Mouse (Mus musculus) midbrain, embryonic 10.5 days (tissue): Measurements from ENCODE around the gene Inava. TPM values are rescaled to one million over a fixed set of nuclear protein-coding genes. Genes with fewer than 3 reads are reported as not detected.
A peak's percentile ranks its signal among the peaks of the same experiment; 100 is the strongest.

Source experiments
- DNase-seq: peaks from one replicate; pipeline ENCODE4 v3.0.0-alpha.2; 2017; ENCODE audit warnings: low spot score
- H3K27ac ChIP-seq: fragments of 300-500 bp; sonication (generic); replicated peaks from 2 replicates; pipeline ENCODE4 v1.5.1; 2016; ENCODE audit warnings: mild to moderate bottlenecking
- H3K27me3 ChIP-seq: fragments of 300-500 bp; sonication (generic); 2 replicates; pipeline ENCODE4 v1.6.1; 2016; ENCODE audit warnings: low read depth, mild to moderate bottlenecking; ENCODE audit not compliant: poor library complexity, severe bottlenecking
- H3K36me3 ChIP-seq: fragments of 300-500 bp; sonication (generic); 2 replicates; pipeline ENCODE4 v1.6.1; 2016; ENCODE audit warnings: mild to moderate bottlenecking, moderate library complexity
- H3K4me1 ChIP-seq: fragments of 300-500 bp; sonication (generic); 2 replicates; pipeline ENCODE4 v1.6.1; 2016
- H3K4me3 ChIP-seq: fragments of 300-500 bp; sonication (generic); 2 replicates; pipeline ENCODE4 v1.5.1; 2016; ENCODE audit warnings: mild to moderate bottlenecking, moderate library complexity
- H3K9me3 ChIP-seq: fragments of 300-500 bp; sonication (generic); replicated peaks from 2 replicates; pipeline ENCODE4 v1.6.1; 2016; ENCODE audit warnings: mild to moderate bottlenecking
- WGBS: fragments of 180-500 bp; shearing (Covaris S2); methylation state at CpG from one replicate; pipeline ENCODE4 v1.1.7; 2016; 5-methylcytosine and 5-hydroxymethylcytosine counted together
- polyA plus RNA-seq: library from polyadenylated mRNA; unstranded; fragments of >200 nt; fragmentation: Nextera tagmentation; extraction: Ambion mirVana; gene quantifications from 2 replicates; pipeline ENCODE4 v1.2.1, GENCODE M21; 2016

Gene Inava
- polyA plus RNA-seq, 1 experiment from 2014 or later: 18.8 TPM

GRCm38 (mm10) chr1:136228328-136229039, 5.6 kb downstream of the Inava start:
- peaks cover 73% of the 10 kb centered on the region for H3K27me3 ChIP-seq
- DNase-seq: no peak
- H3K36me3 ChIP-seq: peaks cover 40% of the 10 kb centered on the region
- H3K4me1 ChIP-seq: peaks cover 69% of the 10 kb centered on the region
- 19% methylated on average over 13 of the region's 13 CpGs for WGBS
- peak overlapping the region; percentile 79 for H3K27ac ChIP-seq
- no peaks in the 10 kb centered on the region for H3K9me3 ChIP-seq
- peak overlapping the region; percentile 76; the same call in 1 of the 2 replicates for H3K4me3 ChIP-seq

DNA sequence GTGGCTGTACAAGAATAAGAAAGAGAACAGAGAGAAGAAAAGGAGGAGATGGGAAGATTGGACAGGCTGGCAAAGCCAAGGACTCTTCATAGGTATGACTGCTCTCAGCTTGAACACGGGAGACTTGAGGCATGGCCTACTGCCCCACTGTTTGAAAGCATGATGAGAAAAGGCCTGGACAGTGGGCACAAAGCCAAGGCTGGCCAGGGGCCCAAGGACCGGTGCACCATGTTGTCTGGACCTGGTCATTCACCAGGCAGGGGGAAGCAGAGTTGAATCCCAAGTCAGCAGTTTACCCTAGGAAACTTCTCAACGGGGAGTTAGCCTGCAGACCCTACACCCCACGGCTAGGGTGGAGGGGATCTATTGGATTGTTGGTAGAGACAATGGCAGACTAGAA, 6.2 kb downstream of the Inava start:
- H3K9me3 ChIP-seq: no peaks in the 10 kb centered on the region
- H3K4me3 ChIP-seq: no peak overlapping the region
- peak overlapping the region; percentile 79 for H3K27ac ChIP-seq
- H3K36me3 ChIP-seq: peaks cover 46% of the 10 kb centered on the region
- DNase-seq: no peak
- peaks cover 63% of the 10 kb centered on the region for H3K4me1 ChIP-seq
- 81% methylated on average over 4 of the region's 4 CpGs for WGBS
- H3K27me3 ChIP-seq: peaks cover 73% of the 10 kb centered on the region

DNA sequence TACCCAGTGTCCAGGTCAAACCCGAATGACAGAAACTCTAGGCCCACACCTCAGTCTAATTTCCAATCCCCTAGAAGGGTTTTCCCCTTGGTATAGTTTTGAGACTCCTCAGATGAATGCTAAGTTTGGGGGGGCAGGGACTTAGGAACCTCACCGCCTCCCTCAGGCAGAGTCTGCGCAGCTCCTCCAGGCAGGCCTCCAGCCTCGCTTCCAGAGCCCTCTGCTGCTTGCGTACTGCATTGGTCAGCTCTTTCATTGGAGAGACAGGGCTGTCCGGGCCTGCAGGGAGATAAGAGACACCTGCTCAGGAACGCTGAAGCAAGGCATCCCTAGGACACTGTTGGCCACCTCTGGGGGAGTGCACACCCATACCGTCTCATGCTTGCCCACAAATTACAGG, 7.4 kb downstream of the Inava start:
- Histone ChIP-seq H3K36me3 (peaks cover 58% of the 10 kb centered on the region), H3K27ac (no peak overlapping the region), H3K27me3 (peaks cover 61% of the 10 kb centered on the region), H3K4me3 (no peak overlapping the region), H3K9me3 (no peaks in the 10 kb centered on the region), H3K4me1 (peaks cover 50% of the 10 kb centered on the region)
- DNase-seq: no peak
- 94% methylated on average over 8 of the region's 8 CpGs for WGBS

DNA sequence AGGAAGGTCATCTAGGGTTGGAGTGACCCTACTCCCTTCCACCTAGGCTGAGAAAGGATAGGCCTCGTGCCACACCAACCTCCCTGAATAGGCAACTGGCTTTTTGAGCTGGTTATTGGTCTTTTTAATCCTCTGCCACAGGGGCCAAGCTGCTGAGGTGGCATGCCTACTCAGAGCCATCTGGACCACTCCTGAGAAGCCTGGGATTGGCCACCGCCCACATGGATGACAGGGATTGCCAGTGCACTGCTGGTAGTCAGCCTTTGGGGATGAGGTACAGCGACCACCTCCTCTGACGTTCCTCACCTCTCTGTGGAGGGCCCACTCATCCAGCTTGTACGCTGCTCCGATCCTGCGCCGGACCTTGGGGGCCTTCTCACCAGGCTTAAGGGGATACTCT, 8.2 kb downstream of the Inava start:
- DNase-seq: no peak
- Histone ChIP-seq H3K36me3 (peaks cover 66% of the 10 kb centered on the region), H3K27me3 (peaks cover 54% of the 10 kb centered on the region), H3K4me1 (peaks cover 42% of the 10 kb centered on the region), H3K4me3 (no peak overlapping the region), H3K9me3 (no peaks in the 10 kb centered on the region), H3K27ac (no peak overlapping the region)
- 94% methylated on average over 8 of the region's 8 CpGs for WGBS

- H3K4me3 ChIP-seq: no peak overlapping the region
- 91% methylated on average over 10 of the region's 10 CpGs for WGBS
- DNase-seq: no peak
- H3K27ac ChIP-seq: no peak overlapping the region
- H3K36me3 ChIP-seq: peaks cover 86% of the 10 kb centered on the region
- H3K9me3 ChIP-seq: no peaks in the 10 kb centered on the region
- peaks cover 23% of the 10 kb centered on the region for H3K4me1 ChIP-seq
- H3K27me3 ChIP-seq: peaks cover 34% of the 10 kb centered on the region
These were observed 10.2 kb downstream of the Inava start for GRCm38 (mm10) chr1:136223758-136224342.

DNA sequence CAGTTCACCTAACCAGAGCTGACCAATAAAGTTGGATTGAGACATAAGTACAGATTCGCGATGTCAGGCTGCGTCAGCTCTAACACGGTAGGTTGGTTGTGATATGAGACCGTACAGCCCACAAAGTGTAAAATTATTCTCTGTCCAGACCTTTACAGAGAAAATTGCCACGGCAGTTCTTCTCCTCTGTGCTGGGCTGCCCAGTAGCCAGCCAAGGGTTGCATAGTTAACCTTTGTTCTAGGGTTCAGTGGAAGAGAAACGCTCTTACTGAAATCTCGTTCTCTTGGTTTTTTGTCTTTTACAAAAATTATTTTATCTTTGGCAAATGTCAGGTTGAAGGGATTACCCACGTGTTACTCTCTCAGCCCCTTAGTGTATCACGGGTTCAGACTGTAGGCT, 11.7 kb downstream of the Inava start:
- Histone ChIP-seq H3K27ac (no peak overlapping the region), H3K4me1 (peaks cover 10% of the 10 kb centered on the region), H3K36me3 (peaks cover 99% of the 10 kb centered on the region), H3K9me3 (no peaks in the 10 kb centered on the region), H3K27me3 (peaks cover 19% of the 10 kb centered on the region), H3K4me3 (no peak overlapping the region)
- no peak for DNase-seq
- whole genome bisulfite sequencing: 91% methylated on average over 10 of the region's 10 CpGs

DNA sequence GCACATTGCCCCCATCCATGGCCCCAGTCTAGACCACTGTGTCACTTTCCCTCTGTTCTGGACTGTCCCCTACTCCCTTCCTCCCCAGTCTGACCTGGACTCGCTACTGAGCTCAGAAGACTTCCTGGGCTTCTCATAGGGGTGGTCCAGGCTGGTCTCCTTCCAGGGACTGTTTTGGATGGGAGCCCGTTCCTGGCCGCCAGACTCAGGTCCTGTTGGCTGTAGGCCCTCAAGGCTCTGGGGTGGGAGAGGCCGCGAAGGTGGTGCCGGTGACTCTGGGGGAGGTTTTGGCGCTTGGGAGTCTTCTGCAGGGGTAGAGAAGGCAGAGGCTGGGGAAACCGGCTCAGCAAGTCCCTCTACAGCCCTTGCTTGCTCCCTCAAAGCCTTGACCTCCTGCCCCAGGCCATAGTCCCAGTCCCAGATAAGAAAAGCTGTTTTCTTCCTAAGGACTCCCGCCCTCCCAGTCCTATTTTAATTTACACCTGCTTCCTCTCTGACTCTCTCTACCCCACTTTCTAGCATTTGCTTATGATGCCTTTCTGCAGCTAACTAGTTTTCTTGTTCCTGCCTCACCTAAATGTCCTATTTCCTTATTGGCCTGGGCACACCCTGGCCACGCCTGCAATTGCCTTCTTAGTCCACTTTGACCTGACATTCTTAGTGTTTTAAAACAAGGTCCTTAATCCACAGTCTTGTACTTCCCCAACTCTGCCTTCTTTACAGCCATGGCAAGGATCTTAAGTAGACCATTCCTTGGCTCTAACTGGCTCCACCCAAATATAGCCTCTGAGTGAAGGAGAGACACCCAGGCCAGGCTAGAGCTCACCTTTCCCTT, 13.8 kb downstream of the Inava start:
- H3K4me3 ChIP-seq: no peak overlapping the region
- H3K9me3 ChIP-seq: no peaks in the 10 kb centered on the region
- peak; percentile 11 for DNase-seq
- no peak overlapping the region for H3K27ac ChIP-seq
- peaks cover 3% of the 10 kb centered on the region for H3K4me1 ChIP-seq
- 88% methylated on average over 10 of the region's 10 CpGs for WGBS
- 0 out of 2 replicates have a peak, but pooled peaks cover 2% of the 10 kb centered on the region for H3K27me3 ChIP-seq
- peaks cover 99% of the 10 kb centered on the region for H3K36me3 ChIP-seq

DNA sequence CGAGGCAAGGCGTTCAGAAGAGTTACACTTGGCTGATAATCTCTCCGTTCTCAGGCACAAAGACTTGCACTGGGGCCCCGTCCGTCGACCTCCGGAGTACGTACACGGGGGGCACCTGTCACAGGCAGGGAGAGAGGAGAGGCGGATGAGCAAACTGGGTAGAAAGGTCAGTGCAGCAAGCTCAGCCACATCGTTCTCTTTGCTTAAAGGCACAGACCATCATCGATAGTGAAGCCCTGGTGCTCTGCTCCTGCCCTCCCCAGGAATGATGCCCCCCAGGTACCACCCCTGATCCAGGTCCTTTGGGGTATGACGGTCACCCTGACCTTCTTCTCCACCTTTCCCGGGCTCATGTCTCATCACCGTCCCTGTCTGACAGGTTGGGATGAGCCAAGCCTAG, 19.8 kb downstream of the Inava start:
- no peaks in the 10 kb centered on the region for H3K9me3 ChIP-seq

GRCm38 (mm10) chr1:136212803-136213202, 21.3 kb downstream of the Inava start, which contains the start of gene Mroh3:
Gene Mroh3 (minus strand): TSS chr1:136212828.
- no peak within 1 kb of the TSS for H3K4me3 ChIP-seq
- H3K27me3 ChIP-seq: no peaks in the 10 kb centered on the region
- 54% methylated on average over 3 of the region's 3 CpGs for WGBS
- DNase-seq: peak; percentile 44
- H3K36me3 ChIP-seq: peaks cover 73% of the 10 kb centered on the region
- no peak within 1 kb of the TSS for H3K27ac ChIP-seq
- no peaks in the 10 kb centered on the region for H3K9me3 ChIP-seq
- H3K4me1 ChIP-seq: peaks cover 5% of the 10 kb centered on the region; the same call in 1 of the 2 replicates

More for the DNA sequence above, 19.8 kb downstream of the Inava start:
- Histone ChIP-seq H3K27ac (no peak overlapping the region), H3K4me1 (peaks cover 5% of the 10 kb centered on the region; the same call in 1 of the 2 replicates), H3K4me3 (no peak overlapping the region), H3K27me3 (no peaks in the 10 kb centered on the region), H3K36me3 (peaks cover 86% of the 10 kb centered on the region)
- peak; percentile 11 for DNase-seq
- WGBS: 85% methylated on average over 15 of the region's 15 CpGs

- no peak overlapping the region for H3K4me3 ChIP-seq
- no peak overlapping the region for H3K27ac ChIP-seq
- 91% methylated on average over 5 of the region's 5 CpGs for WGBS
- 0 out of 2 replicates have a peak, but pooled peaks cover 3% of the 10 kb centered on the region for H3K4me1 ChIP-seq
- DNase-seq: no peak
- H3K27me3 ChIP-seq: no peaks in the 10 kb centered on the region
- H3K36me3 ChIP-seq: no peaks in the 10 kb centered on the region
- H3K9me3 ChIP-seq: no peaks in the 10 kb centered on the region
These were observed 44.0 kb downstream of the Inava start for GRCm38 (mm10) chr1:136190033-136190432.

GRCm38 (mm10) chr1:136179511-136180001, 54.5 kb downstream of the Inava start:
- Histone ChIP-seq H3K4me1 (peaks cover 17% of the 10 kb centered on the region), H3K9me3 (no peaks in the 10 kb centered on the region), H3K4me3 (no peak overlapping the region), H3K27ac (no peak overlapping the region), H3K27me3 (0 out of 2 replicates have a peak, but pooled peaks cover 3% of the 10 kb centered on the region), H3K36me3 (peaks cover 23% of the 10 kb centered on the region)
- 68% methylated on average over 2 of the region's 2 CpGs for WGBS
- no peak for DNase-seq

DNA sequence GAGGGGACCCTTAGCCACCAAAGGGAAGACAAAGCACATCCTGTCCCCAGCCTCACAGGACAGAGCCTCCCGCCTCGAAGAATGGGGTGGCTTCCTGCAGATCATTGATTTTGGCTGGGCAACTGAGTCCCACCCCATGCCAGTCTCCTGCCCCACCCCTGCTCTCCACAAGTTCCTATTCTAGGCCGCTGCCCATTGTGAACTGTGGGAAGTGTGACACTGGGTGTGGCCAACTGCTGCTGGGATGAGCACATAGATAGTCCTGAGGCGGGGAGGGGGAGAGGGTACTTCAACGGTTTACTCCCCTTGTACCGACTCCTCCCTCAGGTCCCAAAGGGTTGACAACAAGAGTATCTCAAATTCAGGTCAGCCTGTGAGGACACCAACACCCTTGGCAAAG, 55.3 kb downstream of the Inava start:
- Histone ChIP-seq H3K27me3 (0 out of 2 replicates have a peak, but pooled peaks cover 3% of the 10 kb centered on the region), H3K27ac (no peak overlapping the region), H3K9me3 (no peaks in the 10 kb centered on the region), H3K4me1 (peaks cover 25% of the 10 kb centered on the region), H3K4me3 (no peak overlapping the region), H3K36me3 (peaks cover 28% of the 10 kb centered on the region)
- DNase-seq: no peak
- WGBS: 58% methylated on average over 6 of the region's 6 CpGs
